Comparison of ENCODE assay signal across 8 mouse cellular contexts in the genomic region with DNA sequence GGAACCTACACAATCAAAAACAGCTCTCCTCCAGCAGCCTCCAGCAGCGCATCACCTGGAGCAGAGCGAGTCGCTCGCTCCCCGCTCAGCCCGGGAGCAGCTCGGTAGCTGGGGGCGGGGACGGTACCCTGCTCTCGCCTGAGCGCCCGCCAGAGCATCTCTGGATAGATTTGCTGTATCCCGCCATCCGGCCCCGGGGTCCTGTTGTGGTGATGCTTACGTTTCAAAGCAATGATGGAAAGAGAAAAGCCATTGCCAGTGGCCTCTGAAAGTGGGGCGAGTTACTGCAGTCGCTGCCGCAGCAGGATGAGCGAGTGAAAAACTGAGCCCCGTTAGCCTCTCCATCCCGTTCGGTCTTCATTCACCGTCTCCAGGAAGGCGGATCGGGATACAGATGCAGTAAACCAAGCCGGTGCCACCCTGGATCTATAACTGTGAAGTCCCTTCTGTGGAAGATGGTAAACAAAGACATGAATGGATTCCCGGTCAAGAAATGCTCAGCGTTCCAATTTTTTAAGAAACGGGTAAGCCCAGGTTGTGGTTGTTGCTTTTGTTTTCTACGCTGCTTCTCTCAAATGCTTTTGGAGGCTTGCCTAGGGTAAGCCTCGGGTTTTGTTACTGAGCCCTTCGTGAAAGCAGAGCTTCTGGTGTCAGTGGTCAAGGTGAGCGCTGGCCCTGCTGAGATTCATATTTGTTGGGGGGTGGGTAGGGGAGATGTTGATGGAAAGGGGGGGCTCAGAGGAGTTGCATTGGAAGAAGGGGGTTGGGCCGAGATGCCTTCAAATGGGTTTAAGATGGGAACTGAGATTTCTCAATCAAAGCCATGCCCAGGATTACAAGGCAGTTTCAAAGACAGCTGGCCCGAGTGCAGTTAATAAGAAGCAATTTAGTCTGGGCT. TPM values are rescaled to one million over a fixed set of nuclear protein-coding genes. Genes with fewer than 3 reads are reported as not detected.
DNase-seq lines count a peak whose midpoint lies in the region; ATAC-seq lines count a peak whose summit lies in the region.

TSS of gene Sgk1 (plus strand) at position 1 of the 898 bp plus-strand sequence.

- ATAC-seq in embryonic facial prominence, embryonic 14.5 days (ENCODE audit: low read depth) = peak; percentile 68; the same call in 1 of the 2 replicates
- ATAC-seq in heart, embryonic 13.5 days (ENCODE audit: extremely low read depth, insufficient number of reproducible peaks, low FRiP score, low TSS enrichment) = no peak

- H3K4me2 ChIP-seq in embryonic facial prominence, embryonic 14.5 days (ENCODE audit: low read depth, low read length) = peak within 1 kb of the TSS; percentile 78
- H3K4me2 ChIP-seq in heart, embryonic 13.5 days = peak within 1 kb of the TSS; percentile 76

- WGBS in embryonic facial prominence, embryonic 14.5 days = 2% methylated on average over 36 of the region's 36 CpGs
- whole genome bisulfite sequencing in heart, embryonic 13.5 days = 3% methylated on average over 36 of the region's 36 CpGs

- DNase-seq in heart, adult 18-20 months = peak in 1 of 2 experiments; percentile 13
- DNase-seq in heart, adult 11 months = no peak
- DNase-seq in adrenal gland, postnatal 36 days = peak; percentile 10 to 51
- peak; percentile 41 for DNase-seq in embryonic facial prominence, embryonic 14.5 days (ENCODE audit: low spot score)
- DNase-seq in layer of hippocampus, adult 8-10 months (ENCODE audit: low spot score in 2 of 2) = peak; percentile 29 to 46
- DNase-seq in lung, postnatal 36 days = peak; percentile 17
- peak; percentile 74 for DNase-seq in right cerebral cortex, postnatal 25 days

- H3K36me3 ChIP-seq in embryonic facial prominence, embryonic 14.5 days (ENCODE audit: control insufficient read depth, insufficient read depth, low read length) = no peaks in the 10 kb centered on the region
- no peaks in the 10 kb centered on the region for H3K36me3 ChIP-seq in heart, embryonic 13.5 days

- peaks cover 12% of the 10 kb centered on the region for H3K4me1 ChIP-seq in embryonic facial prominence, embryonic 14.5 days (ENCODE audit: control insufficient read depth, insufficient read depth, low read length)
- peaks cover 16% of the 10 kb centered on the region for H3K4me1 ChIP-seq in heart, embryonic 13.5 days

- H3K27ac ChIP-seq in embryonic facial prominence, embryonic 14.5 days (replicated peaks; ENCODE audit: low read depth, low read length) = peak within 1 kb of the TSS; percentile 40; the same call in 1 of the 2 replicates
- no peak within 1 kb of the TSS for H3K27ac ChIP-seq in heart, embryonic 13.5 days (replicated peaks)

- no peaks in the 10 kb centered on the region for H3K9me3 ChIP-seq in embryonic facial prominence, embryonic 14.5 days (ENCODE audit: control insufficient read depth, low read length)
- no peaks in the 10 kb centered on the region for H3K9me3 ChIP-seq in heart, embryonic 13.5 days

- H3K27me3 ChIP-seq in embryonic facial prominence, embryonic 14.5 days (replicated peaks; ENCODE audit: control insufficient read depth, insufficient read depth, low read length) = no peaks in the 10 kb centered on the region
- peaks cover 27% of the 10 kb centered on the region for H3K27me3 ChIP-seq in heart, embryonic 13.5 days (replicated peaks)

- H3K4me3 ChIP-seq in embryonic facial prominence, embryonic 14.5 days (ENCODE audit: low read depth, low read length) = peak within 1 kb of the TSS; percentile 49
- H3K4me3 ChIP-seq in heart, embryonic 13.5 days = peak within 1 kb of the TSS; percentile 52

- H3K9ac ChIP-seq in embryonic facial prominence, embryonic 14.5 days (ENCODE audit: low read depth, low read length) = peak within 1 kb of the TSS; percentile 61
- peak within 1 kb of the TSS; percentile 69 for H3K9ac ChIP-seq in heart, embryonic 13.5 days

RNA-seq across cellular contexts. Expression of gene Sgk1, which starts in this region (rescaled TPM):
- 10 to 100 TPM; 75.5 to 79.8 TPM for total RNA-seq in heart, adult 18-20 months (2021)
- 100 to 1,000 TPM; 110 to 144 TPM for total RNA-seq in adrenal gland, postnatal 36 days (2021)
- polyA plus RNA-seq in embryonic facial prominence, embryonic 14.5 days (2014; fragmentation: Nextera tagmentation; extraction: Ambion mirVana) = 31.5 and 33.8 TPM in 2 replicates
- polyA plus RNA-seq in heart, embryonic 13.5 days (2015; fragmentation: Nextera tagmentation; extraction: Ambion mirVana) = 22.7 and 24.7 TPM in 2 replicates
- total RNA-seq in layer of hippocampus, adult 8-10 months (2022) = 100 to 1,000 TPM in 3 of 4 experiments, 10 to 100 TPM in 1; 75.5 to 160 (median 130) TPM
